Mouse (Mus musculus) mouse embryonic stem cell (cell line): Measurements from ENCODE around the gene Fem1b.
"Not testable (repeated sequence)": the region's sequence is repeated elsewhere in the genome, so short reads cannot be mapped to it uniquely, and the experiment has no call there.

Experiments used
- in situ Hi-C, 2 experiments: fragments of 300-500 bp; cut with MboI; formaldehyde crosslinking; loops; 1 replicate in 1 of 2; 3 replicates in 1 of 2; pipeline ENCODE4 v1.14.3; 2019 to 2020; ENCODE audit warnings: low sequenced_read_pairs in 2 of 2, low pct_unique_long_range_greater_than_20kb in 1 of 2, mixed read lengths in 1 of 2; ENCODE audit not compliant: unreplicated experiment in 1 of 2

Gene Fem1b

GRCm38 (mm10) chr9:62829877-62830276, 18.1 kb upstream of the Fem1b start:
- in situ Hi-C loops = no loop called here

GRCm38 (mm10) chr9:62828662-62829086, 16.9 kb upstream of the Fem1b start:
- in situ Hi-C loops = no loop called here

- in situ Hi-C loops = no loop called here
Measured at GRCm38 (mm10) chr9:62827939-62828652, 16.4 kb upstream of the Fem1b start.

GRCm38 (mm10) chr9:62826456-62826855, 14.7 kb upstream of the Fem1b start:
- in situ Hi-C loops = no loop called here

DNA sequence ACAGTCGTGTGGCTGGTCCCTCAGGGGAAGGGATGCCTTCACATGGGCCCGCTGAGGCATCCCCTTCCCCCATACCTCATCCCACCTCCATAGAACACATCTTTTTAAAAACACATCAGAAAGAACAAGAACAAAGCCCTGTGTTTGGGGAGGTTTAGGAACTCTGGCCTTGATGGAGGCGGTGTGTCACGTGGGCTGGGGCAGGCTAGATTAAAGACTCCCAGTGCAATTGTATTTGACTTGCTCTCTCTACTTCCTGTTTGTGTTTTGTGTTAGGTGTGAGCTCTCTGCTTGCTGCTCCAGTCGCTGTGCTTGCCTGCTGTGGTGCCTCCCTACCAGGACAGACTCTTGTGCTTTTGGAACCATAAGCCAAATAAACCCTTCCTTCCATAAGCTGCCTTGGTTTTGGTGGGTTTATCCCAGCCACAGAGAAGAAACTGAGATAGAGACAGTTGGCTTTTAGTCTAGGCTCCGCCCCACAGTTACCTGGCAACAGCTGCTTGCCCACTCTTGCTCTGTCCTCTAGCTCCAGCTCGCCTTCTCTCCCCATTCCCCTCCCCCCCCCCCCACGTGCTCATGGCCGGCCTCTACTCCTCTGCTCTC, 14.2 kb upstream of the Fem1b start:
- in situ Hi-C loops = no loop called here

DNA sequence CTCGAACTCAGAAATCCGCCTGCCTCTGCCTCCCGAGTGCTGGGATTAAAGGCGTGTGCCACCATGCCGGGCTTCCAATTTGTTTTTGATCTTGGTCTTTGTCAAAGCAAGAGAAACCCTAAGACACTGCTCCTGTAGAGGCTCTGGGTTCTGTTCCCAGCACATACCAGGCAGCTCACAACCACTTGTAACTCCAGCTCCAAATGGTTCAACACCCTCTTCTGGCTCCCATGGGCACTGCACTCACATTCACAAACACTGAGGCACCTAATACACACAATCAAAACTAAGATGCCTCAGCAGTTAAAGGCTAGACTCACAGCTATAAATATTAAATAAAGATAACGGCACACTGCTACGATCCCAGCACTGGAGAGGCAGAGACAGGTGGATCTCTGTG, 10.1 kb upstream of the Fem1b start:
- in situ Hi-C loops = no loop called here

DNA sequence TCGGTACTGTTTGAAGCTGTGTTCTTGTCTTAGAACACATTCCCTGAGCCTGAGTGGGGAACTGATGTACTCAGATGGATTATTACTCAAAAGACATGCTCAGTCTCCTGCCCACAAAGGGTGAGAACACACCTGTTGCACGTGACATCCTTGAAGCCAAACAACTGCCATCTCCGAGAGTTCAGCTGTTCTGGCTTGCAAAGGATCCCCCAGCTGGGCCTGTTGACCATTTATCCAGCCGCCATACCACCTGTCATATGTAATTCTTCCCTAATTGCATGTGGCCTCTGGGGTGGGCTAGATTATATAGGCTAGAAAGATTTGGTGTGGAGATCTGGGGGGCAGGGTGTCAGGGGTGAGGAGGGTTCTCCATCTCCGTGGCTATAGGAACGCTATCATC, 9.1 kb upstream of the Fem1b start:
- in situ Hi-C loops = no loop called here

GRCm38 (mm10) chr9:62819910-62820309, 8.2 kb upstream of the Fem1b start:
- in situ Hi-C loops = not testable (repeated sequence)

- in situ Hi-C loops = no loop called here
Measured at GRCm38 (mm10) chr9:62819494-62819893, 7.8 kb upstream of the Fem1b start.

GRCm38 (mm10) chr9:62817828-62818614, 6.3 kb upstream of the Fem1b start:
- in situ Hi-C loops = no loop called here

DNA sequence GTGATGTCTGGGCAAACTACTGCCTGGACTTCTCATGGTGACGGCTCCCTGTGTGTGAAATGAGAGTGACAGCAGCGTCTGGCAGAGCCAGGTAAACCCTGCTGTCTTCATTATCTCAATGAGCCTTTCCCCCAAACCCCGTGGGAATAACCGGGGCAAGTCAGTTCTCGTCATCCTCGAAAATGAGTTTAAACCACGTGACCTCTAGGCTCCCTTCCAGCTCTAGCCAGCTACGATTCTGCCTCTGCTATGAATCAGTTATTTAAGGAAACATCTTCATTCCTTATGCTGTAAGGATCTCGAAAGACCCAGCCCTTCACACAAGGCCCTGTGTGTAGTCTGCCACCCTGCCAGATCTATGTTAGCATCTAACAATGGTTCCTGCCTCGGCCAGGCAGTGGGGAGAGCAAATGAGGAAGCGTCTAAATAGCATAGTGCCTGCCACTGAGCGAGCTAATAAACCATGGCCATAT, 5.4 kb upstream of the Fem1b start:
- in situ Hi-C loops = no loop called here

GRCm38 (mm10) chr9:62816323-62817098, 4.8 kb upstream of the Fem1b start:
- in situ Hi-C loops = no loop called here

DNA sequence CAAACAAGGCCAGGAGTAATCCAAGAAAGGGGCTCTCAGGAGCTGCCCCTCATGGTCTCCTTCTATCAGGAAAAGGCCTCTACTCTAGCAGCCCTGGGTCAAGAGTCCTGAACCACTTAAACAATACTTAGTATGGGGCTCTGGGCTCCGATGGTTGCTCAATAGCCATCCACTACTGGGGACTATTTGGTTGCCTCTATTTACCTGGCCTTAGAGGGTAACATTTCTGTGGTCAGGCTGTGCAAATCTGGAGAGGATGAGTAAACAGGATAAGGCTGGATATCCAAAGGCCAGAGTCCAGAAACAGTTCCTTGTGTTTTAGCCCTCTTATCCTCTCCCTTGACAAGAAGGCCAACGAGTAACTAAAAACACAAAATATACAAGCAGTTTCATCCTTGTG, 3.0 kb upstream of the Fem1b start:
- in situ Hi-C loops = no loop called here

GRCm38 (mm10) chr9:62812216-62813049, 699 bp upstream of the Fem1b start:
- in situ Hi-C loops = no loop called here

- in situ Hi-C loops = no loop called here
Measured at GRCm38 (mm10) chr9:62810543-62811515, 905 bp downstream of the Fem1b start.

- in situ Hi-C loops = no loop called here
Measured at GRCm38 (mm10) chr9:62810095-62810494, 1.6 kb downstream of the Fem1b start.

GRCm38 (mm10) chr9:62799218-62799617, 12.5 kb downstream of the Fem1b start:
- in situ Hi-C loops = not testable (repeated sequence)
